ENCODE assay signal across 12 mouse cellular contexts in the genomic region with DNA sequence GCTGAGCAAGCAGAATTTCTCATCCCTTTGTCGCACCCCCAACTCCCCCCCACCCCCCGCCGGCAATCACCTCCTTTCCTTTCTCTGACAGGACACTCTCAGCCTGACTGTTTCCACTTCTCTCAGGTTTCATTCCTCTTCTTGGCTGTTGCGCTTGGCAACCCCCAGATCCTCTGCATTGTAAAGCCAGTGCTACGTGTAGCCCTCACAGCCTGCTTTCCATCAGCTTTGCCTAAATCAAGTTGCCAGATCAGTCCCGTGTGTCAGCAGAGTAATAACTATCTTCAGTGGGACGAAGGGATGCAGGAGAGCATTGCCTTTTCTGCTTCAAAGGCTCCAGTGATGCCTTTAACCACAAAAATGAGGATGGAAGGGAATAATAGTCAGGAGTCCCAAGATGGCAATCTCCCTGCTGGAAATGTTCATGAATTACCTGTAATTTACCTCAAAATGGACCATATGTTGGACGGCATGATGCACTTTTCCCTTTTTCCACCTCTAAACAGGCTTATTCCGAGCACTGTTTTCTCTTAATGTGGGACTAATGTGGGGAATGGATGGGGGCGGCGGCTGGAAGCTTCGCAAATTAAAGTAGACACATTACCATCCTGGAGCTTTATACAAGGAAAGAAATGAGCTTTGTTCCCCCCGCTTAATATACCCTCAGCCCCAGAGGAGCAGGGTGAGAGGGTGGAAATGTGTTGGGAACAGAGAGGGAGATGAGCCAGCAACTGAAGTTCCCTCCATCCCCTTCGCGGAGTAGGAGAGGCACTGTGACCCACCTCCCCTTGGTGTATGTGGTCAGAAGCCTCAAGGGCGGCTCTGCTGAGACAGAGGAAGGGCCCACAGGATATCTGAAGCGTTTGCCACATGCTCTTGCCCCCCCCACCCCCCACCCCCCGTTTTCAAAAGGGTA.
DNase-seq lines count a peak whose midpoint lies in the region; ATAC-seq and TF ChIP-seq lines count a peak whose summit lies in the region.
"Had no signal": no experiment of that assay in that cellular context is flagged by ENCODE, and none has a peak within 500 bp of the region (broad histone marks: within the 10 kb centered on the region; RNA-seq: fewer than 3 reads in every experiment).

No protein-coding gene starts in this region.

- no peaks in the 10 kb centered on the region for H3K4me1 ChIP-seq in lung, embryonic 16.5 days (replicated peaks; ENCODE audit: control insufficient read depth, insufficient read depth, low read length)
- no peaks in the 10 kb centered on the region for H3K4me1 ChIP-seq in lung, postnatal 0 days (ENCODE audit: insufficient read depth, low read depth, low read length)
- peaks cover 41% of the 10 kb centered on the region for H3K4me1 ChIP-seq in forebrain, embryonic 13.5 days
- H3K4me1 ChIP-seq in limb, embryonic 12.5 days (replicated peaks), result peaks cover 56% of the 10 kb centered on the region
- peaks cover 62% of the 10 kb centered on the region for H3K4me1 ChIP-seq in neural tube, embryonic 13.5 days (replicated peaks)

- 0 out of 2 replicates have a peak, but pooled peaks have one; percentile 29 for ATAC-seq in lung, embryonic 16.5 days (ENCODE audit: low read depth)
- ATAC-seq in lung, postnatal 0 days, result no peak
- peak; percentile 46 for ATAC-seq in forebrain, embryonic 13.5 days
- ATAC-seq in limb, embryonic 12.5 days (ENCODE audit: insufficient number of reproducible peaks, insufficient read depth, low FRiP score, low TSS enrichment, low read depth), result peak; percentile 49; the same call in 1 of the 2 replicates
- peak; percentile 54 for ATAC-seq in neural tube, embryonic 13.5 days (ENCODE audit: low read depth)
- no peak for ATAC-seq in activated CD4-positive, CD25-positive, alpha-beta regulatory T cell, adult 4 months

- no peak for TF ChIP-seq CTCF in lung, postnatal 0 days (IDR thresholded peaks at IDR 0.05)

- H3K4me3 ChIP-seq in lung, embryonic 16.5 days (ENCODE audit: low read length), result no peak overlapping the region
- H3K4me3 ChIP-seq in lung, postnatal 0 days (ENCODE audit: low read depth, low read length), result no peak overlapping the region
- H3K4me3 ChIP-seq in forebrain, embryonic 13.5 days, result no peak overlapping the region
- no peak overlapping the region for H3K4me3 ChIP-seq in limb, embryonic 12.5 days (replicated peaks)
- H3K4me3 ChIP-seq in neural tube, embryonic 13.5 days, result no peak overlapping the region

- H3K27ac ChIP-seq in lung, embryonic 16.5 days (ENCODE audit: low read length), result no peak overlapping the region
- H3K27ac ChIP-seq in lung, postnatal 0 days (ENCODE audit: low read length), result no peak overlapping the region
- H3K27ac ChIP-seq in forebrain, embryonic 13.5 days, result peak overlapping the region; percentile 68
- peak overlapping the region; percentile 76 for H3K27ac ChIP-seq in limb, embryonic 12.5 days
- peak overlapping the region; percentile 87 for H3K27ac ChIP-seq in neural tube, embryonic 13.5 days (replicated peaks)

- H3K36me3 ChIP-seq in lung, embryonic 16.5 days (ENCODE audit: control insufficient read depth, insufficient read depth, low read length), result no peaks in the 10 kb centered on the region
- no peaks in the 10 kb centered on the region for H3K36me3 ChIP-seq in lung, postnatal 0 days (ENCODE audit: insufficient read depth, low read length)
- no peaks in the 10 kb centered on the region for H3K36me3 ChIP-seq in forebrain, embryonic 13.5 days (ENCODE audit: poor library complexity, severe bottlenecking)
- H3K36me3 ChIP-seq in limb, embryonic 12.5 days, result no peaks in the 10 kb centered on the region
- H3K36me3 ChIP-seq in neural tube, embryonic 13.5 days, result no peaks in the 10 kb centered on the region

- H3K9me3 ChIP-seq in lung, embryonic 16.5 days (ENCODE audit: control insufficient read depth, low read length), result no peaks in the 10 kb centered on the region
- H3K9me3 ChIP-seq in lung, postnatal 0 days (ENCODE audit: low read length), result no peaks in the 10 kb centered on the region
- 0 out of 2 replicates have a peak, but pooled peaks cover 3% of the 10 kb centered on the region for H3K9me3 ChIP-seq in forebrain, embryonic 13.5 days (replicated peaks)
- no peaks in the 10 kb centered on the region for H3K9me3 ChIP-seq in limb, embryonic 12.5 days
- no peaks in the 10 kb centered on the region for H3K9me3 ChIP-seq in neural tube, embryonic 13.5 days

- H3K27me3 ChIP-seq in lung, embryonic 16.5 days (ENCODE audit: control insufficient read depth, insufficient read depth, low read depth, low read length), result peaks cover 3% of the 10 kb centered on the region; the same call in 1 of the 2 replicates
- no peaks in the 10 kb centered on the region for H3K27me3 ChIP-seq in lung, postnatal 0 days (replicated peaks; ENCODE audit: insufficient read depth, low read length)
- H3K27me3 ChIP-seq in forebrain, embryonic 13.5 days, result peaks cover 11% of the 10 kb centered on the region; the same call in 1 of the 2 replicates
- H3K27me3 ChIP-seq in limb, embryonic 12.5 days, result peaks cover 23% of the 10 kb centered on the region
- H3K27me3 ChIP-seq in neural tube, embryonic 13.5 days, result no peaks in the 10 kb centered on the region

- no peak overlapping the region for H3K9ac ChIP-seq in lung, embryonic 16.5 days (ENCODE audit: low read length)
- H3K9ac ChIP-seq in lung, postnatal 0 days (replicated peaks; ENCODE audit: low read depth), result no peak overlapping the region
- H3K9ac ChIP-seq in forebrain, embryonic 13.5 days, result no peak overlapping the region
- no peak overlapping the region for H3K9ac ChIP-seq in limb, embryonic 12.5 days (replicated peaks)
- H3K9ac ChIP-seq in neural tube, embryonic 13.5 days, result peak overlapping the region; percentile 34

- H3K4me2 ChIP-seq in lung, embryonic 16.5 days (ENCODE audit: low read depth, low read length), result no peak overlapping the region
- H3K4me2 ChIP-seq in lung, postnatal 0 days (replicated peaks; ENCODE audit: low read depth, low read length), result no peak overlapping the region
- peak overlapping the region; percentile 17 for H3K4me2 ChIP-seq in forebrain, embryonic 13.5 days
- 0 out of 2 replicates have a peak overlapping the region, but pooled peaks have one; percentile 4 for H3K4me2 ChIP-seq in limb, embryonic 12.5 days
- H3K4me2 ChIP-seq in neural tube, embryonic 13.5 days, result peak overlapping the region; percentile 11

- DNase-seq in lung, postnatal 0 days (ENCODE audit: low spot score), result no peak
- no peak for DNase-seq in right cerebral cortex, postnatal 25 days
- DNase-seq in urinary bladder, postnatal 36 days (ENCODE audit: low spot score in 2 of 2), result no peak
- DNase-seq: kidney, postnatal 10 days; lung, postnatal 10 days; right cerebral cortex, postnatal 14 days; thymus, adult 18-20 months had no signal

- TF ChIP-seq EP300 in lung, postnatal 0 days (IDR thresholded peaks at IDR 0.05), result no peak

- WGBS in lung, embryonic 16.5 days, result 52% methylated on average over 18 of the region's 18 CpGs
- WGBS in lung, postnatal 0 days, result 54% methylated on average over 18 of the region's 18 CpGs
- WGBS in forebrain, embryonic 13.5 days, result 46% methylated on average over 18 of the region's 18 CpGs
- 29% methylated on average over 18 of the region's 18 CpGs for WGBS in limb, embryonic 12.5 days
- 32% methylated on average over 18 of the region's 18 CpGs for WGBS in neural tube, embryonic 13.5 days

Comparison
In these comparisons a context has a peak if more than half of its experiments do, and no peak if none do; other contexts are left out.
1. ATAC-seq: peak in lung, embryonic 16.5 days (single experiment), forebrain, embryonic 13.5 days (single experiment), limb, embryonic 12.5 days (single experiment) and neural tube, embryonic 13.5 days (single experiment); none in lung, postnatal 0 days (single experiment) and activated CD4-positive, CD25-positive, alpha-beta regulatory T cell, adult 4 months (single experiment).
2. H3K27ac ChIP-seq: peak in forebrain, embryonic 13.5 days (single experiment), limb, embryonic 12.5 days (single experiment) and neural tube, embryonic 13.5 days (single experiment); none in lung, embryonic 16.5 days (single experiment) and lung, postnatal 0 days (single experiment).
3. H3K4me2 ChIP-seq: peak in forebrain, embryonic 13.5 days (single experiment), limb, embryonic 12.5 days (single experiment) and neural tube, embryonic 13.5 days (single experiment); none in lung, embryonic 16.5 days (single experiment) and lung, postnatal 0 days (single experiment).